Mouse (Mus musculus) bone marrow macrophage, adult 2 months (primary cell): ENCODE data around the gene Usp10.

Source experiments
- CTCF ChIP-seq: IDR thresholded peaks from 2 replicates; pipeline ENCODE4 v1.5.1; 2012; ENCODE audit warnings: low read depth, mild to moderate bottlenecking, low read length, moderate library complexity
- POLR2A ChIP-seq: IDR thresholded peaks from 2 replicates; pipeline ENCODE4 v1.6.1; 2012; ENCODE audit warnings: mild to moderate bottlenecking, low read depth, low read length, borderline replicate concordance

DNA sequence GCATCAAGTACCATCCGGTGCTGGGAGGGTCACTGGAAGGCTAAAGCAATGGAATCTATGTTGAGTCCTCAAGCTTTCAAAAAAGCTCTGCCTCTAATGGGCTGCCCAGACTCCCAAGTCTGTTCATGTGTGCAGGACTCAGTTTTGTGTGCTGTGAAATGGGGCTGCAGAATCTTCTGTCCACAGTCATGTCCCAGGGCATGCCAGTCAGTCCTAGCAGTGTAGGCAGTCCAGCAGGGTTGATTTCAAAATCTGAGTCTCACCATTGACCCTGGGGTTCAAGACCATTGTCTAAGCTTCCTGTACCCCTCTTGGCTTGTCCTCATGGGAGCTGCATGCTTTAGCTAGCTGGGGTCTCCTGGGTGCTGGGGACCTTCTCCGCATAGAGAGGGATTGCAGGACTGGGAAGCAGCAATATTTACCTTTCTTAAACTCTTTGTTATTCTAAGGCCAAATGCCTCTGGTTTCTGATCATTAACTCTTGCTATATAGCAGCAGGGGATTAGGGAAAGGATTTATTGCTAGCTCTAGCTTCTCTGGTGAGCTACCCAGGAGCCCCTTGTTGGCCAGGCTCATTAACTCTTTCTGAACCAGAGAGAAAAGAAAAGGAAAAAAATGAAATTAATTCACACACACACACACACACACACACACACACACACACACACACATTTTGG, 94.7 kb downstream of the Usp10 start:
- no peak for TF ChIP-seq CTCF
- no peak for TF ChIP-seq POLR2A
